Mouse (Mus musculus) yolk sac, embryonic 10.5 days (tissue): ENCODE data around the gene Rnf20.
"Not testable (repeated sequence)": the region's sequence is repeated elsewhere in the genome, so short reads cannot be mapped to it uniquely, and the experiment has no call there.

Experiments
- DNase-seq: peaks from one replicate; pipeline ENCODE4 v3.0.0-alpha.2; 2017; ENCODE audit warnings: low spot score

Rnf20 gene

GRCm38 (mm10) chr4:49631319-49632138 is at the start of gene Rnf20:
TSS of gene Rnf20 (plus strand) at chr4:49632006.
- DNase-seq: peak; percentile 96

DNA sequence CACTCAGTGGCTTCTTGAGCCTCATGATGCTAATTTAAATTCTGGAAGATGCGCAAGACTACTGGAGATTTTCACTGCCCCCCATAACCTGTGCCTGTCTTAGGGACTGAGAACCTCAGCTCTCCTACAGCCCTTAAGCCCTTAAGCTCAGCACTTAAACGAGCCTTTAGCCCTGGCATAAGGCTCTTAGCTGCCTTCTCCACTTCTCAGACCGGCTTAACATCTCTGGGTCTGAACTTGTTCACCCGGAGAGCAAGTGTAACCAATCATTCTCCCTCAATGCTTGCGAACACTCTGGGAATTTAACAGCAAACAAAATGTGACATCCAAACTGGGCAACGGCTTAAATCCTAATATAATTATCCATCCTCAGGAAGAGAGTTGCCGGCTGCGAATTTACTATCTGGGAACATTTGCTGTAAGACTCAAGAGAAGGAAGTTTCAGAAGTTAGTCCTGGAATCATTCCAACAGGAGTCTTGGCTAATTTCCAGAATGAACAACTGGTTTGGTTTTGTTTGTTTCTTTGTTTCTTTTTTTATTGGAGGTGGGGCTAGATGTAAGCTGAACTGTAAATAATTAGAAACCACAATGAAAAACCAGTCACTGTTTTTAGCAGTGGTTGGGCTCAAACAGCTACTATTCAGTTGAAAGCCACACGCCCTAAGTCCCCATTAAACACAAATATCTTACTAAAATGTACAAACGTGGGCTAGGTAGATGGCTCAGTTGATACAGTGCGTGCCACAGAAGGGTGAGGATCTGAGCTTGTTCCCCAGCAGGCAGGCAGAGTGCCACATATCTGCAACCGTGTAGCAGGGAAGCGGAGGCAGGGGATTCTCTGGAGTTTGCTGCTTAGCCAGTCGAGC is 47.6 kb upstream of the Rnf20 start:
- no peak for DNase-seq

DNA sequence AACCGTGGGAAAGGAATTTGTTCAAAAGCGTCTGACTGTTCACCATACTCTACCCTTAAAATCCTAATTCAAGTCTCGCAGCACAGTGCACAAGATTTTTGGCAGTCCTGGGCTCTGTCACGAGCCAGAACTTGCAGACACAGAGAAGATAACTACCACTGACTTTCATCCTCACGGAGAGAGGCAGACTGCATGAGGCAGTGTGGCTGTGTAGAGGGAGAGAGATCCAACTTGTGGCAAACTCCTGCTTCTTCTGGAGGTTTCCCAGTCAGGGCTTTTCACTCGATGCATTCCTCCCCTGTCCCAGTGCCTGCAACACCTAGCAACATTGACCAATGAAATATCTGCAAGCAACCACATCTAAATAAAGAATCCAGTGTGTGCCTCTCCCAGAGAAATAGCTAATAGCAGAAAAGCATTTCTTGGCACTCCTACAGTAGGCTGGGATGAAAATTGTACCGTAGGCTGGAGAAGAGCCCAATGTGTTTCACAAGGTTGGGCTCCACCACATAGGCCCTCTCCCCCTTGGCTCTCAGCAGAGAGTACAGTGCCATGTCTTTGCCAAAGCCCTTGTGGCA is 46.2 kb upstream of the Rnf20 start:
- DNase-seq: no peak

DNA sequence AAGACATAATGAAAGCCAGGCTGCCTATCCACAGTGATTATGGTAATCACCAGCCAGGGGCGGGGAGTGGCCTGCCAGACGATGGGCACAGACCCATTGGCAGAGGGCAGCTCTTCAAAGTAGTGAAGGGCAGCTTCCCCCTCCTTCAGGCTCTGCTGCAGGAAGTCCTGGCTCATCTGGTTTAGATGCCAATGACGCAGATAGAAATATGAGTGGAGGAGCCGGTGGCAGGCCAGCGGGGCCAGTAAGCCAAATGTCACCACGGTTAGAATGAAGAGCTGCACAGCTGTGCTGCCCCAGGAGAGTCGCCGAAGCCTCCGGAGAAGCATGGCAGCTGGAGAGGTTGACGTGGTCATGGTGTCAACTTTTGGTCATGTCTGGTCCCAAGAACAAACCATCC is 45.0 kb upstream of the Rnf20 start:
- DNase-seq: no peak

GRCm38 (mm10) chr4:49590152-49590551 is 41.7 kb upstream of the Rnf20 start:
- DNase-seq: no peak

GRCm38 (mm10) chr4:49596846-49597182 is 35.0 kb upstream of the Rnf20 start:
- DNase-seq: no peak

DNA sequence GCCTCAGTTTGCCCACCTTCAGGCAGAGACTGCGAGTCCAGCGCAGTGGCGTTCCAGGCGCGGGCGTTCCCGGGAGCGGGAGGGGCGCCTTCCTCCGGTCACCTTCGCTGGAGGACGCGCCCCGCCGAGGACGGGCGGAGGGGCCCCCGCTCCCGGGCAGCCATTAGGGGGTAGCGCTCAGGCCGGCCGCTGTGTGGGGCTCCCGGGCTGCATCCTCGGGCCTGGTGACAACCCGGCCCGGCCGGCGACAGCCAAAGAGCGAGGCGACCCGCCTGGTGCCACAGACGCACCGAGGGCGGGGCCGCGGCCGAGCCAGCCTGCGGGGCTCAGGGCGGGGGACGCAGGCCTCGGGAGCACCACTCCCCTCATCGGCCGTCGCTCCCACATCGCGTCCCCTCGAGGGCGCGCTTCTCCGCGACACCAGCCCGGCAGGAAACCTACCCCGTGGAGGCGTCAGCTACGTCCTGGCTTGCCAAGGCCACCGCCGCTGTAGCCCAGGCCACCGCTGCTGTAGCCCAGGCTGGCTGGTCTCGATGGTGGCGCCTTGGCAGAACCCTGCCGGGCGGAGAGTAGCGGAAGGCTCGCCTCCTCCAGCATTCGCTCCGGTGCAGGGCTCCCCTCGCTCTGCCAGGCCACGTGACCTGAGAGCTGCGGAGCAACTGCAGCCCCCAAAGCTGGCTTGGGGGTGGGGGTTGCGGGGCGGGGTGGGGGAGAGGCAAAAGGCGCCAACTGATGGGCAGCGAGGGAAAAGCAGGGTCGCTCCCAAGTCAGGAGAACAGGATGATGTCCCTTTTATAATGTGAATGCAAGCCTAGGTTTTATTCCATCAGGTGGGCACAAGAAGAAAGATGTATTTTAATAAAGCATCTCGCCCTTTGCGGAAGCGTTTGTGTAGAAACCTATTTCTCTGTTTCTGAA is 34.4 kb upstream of the Rnf20 start, which contains the start of gene Tmem246:
Tmem246 (minus strand) TSS at position 694 of the 918 bp plus-strand sequence.
- DNase-seq: peak; percentile 67

DNA sequence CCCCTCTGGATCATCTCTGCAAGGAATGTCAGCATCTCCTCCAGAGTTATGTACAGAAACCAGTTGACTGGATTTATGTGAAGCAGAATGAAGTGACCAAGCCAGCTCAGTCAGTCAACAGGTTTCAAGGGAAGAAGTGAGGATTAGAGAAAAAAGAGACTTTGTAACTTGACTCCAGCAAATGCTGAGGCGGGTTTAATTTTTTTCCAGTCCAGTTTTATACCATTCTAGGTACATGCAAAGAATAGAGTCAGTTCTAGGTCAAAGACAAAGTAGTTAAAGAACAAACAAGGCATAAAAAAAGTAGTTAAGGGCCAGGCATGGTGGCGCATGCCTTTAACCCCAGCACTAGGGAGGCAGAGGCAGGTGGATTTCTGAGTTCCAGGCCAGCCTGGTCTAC is 28.6 kb upstream of the Rnf20 start:
- DNase-seq: no peak

DNA sequence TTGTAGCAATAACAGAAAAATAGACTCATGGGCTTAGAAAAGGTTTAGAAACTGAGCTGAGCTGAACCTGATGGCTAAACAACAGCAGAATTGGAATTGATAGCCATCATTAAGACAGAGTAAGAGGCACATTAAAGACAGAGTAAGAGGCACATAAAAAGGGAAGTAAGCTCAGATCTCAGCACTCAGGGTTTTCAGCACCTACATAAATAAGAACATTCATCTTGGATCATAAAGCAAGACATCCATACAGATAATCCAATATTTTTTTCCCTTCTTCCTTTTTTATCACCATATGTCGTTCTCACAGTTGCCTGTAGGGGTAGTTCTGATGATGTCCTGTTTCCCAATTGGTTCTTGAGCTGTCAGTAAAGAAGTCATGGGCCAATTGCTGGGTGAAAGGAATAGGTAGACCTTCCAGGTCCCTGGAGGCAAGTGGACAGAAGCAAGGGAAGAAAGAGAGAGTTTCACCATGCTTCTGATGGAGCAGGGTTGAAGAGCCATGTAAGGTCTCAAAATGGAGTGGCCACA is 27.7 kb upstream of the Rnf20 start:
- no peak for DNase-seq

DNA sequence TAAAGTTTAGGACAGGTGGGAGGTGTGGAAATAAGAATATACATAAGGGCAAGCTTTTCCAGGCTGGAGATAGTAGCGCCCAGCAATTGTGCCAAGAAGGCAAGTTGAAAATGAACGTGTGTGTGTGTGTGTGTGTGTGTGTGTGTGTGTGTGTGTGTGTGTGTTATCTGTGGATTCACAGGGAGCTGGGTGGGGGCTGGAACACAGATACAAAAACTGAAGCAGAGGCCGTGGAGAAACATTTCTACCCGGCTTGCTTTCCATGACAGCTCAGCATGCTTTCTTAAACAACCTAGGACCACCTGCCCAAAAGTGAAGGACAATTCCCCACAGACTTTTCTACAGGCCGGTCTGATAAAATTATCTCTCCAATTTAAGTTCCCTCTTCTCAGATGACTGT is 27.2 kb upstream of the Rnf20 start:
- DNase-seq: no peak

- no peak for DNase-seq
Observed at GRCm38 (mm10) chr4:49605459-49605858, 26.3 kb upstream of the Rnf20 start.

DNA sequence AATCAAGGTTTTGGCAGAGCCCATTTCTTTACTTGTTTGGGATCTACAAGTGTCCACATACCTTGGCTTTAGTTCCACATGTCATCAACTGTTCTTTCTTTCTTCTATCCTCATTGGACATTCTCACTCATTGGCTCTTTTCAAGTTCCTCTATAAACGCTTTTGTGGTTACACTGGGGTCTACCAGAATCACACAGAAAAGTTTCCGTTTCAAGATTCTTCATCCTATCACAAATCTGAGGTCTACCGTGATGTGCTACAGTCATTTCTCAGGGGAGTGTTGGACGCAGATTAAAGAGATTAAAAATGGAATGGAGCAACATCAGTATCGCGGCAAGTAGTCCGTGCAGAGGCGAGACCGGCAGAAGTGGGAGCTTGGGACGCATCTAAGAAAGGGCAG is 14.9 kb upstream of the Rnf20 start:
- DNase-seq: no peak

DNA sequence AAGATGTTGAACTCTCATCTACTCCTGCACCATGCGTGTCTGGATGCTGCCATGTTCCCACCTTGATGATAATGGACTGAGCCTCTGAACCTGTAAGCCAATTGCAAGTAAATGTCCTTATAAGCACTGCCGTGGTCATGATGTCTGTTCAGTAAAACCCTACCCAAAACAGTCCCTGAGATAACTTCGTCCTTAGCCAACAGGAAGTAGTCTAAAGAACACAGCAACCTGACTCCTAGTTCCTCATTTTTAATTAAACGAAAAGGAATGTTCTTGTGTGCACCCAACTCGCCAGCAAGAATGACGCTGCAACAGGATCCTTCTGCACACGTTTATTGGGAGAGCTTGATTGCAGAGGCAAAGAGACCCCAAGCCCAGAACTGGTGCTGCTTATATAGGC is 11.9 kb upstream of the Rnf20 start:
- not testable (repeated sequence) for DNase-seq

DNA sequence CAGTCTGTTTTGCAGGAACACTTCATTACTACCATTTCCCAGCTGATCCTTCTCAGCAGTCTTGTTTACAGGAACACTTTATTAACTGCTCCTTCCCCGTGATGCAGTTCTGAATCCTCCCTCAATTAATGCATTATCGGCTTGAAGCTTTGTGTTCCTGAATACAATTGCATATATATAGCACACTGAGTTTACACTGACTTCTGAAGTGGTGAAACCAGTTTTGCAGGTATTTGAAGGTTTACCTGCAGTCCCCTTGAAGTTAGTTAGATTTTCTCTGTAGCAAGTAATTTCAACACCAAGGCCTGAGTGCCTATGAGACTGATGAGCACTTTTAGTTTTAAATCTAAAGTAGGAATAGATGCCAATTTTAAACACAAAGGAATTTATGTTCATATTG is 9.5 kb upstream of the Rnf20 start:
- no peak for DNase-seq

GRCm38 (mm10) chr4:49623916-49624315 is 7.9 kb upstream of the Rnf20 start:
- no peak for DNase-seq

GRCm38 (mm10) chr4:49624969-49625368 is 6.8 kb upstream of the Rnf20 start:
- not testable (repeated sequence) for DNase-seq

DNA sequence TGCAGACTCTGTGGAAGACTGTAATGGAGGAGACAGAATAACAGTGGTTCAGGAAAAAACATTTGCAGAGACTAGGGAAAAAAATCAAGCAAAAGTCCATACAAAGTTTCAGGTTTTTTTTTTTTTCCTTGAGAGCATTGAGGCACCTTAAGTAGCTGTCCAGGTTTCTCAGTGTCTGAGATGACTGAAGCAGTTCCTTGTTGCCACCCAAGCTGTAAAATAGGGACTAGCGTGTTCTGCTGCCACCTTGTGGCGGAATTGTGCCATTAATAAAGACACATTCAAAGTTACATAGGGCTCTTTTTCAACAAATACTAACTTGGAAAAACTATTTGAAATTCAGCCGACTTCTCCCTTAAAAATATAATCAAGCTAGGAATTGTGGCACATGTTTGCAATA is 4.8 kb upstream of the Rnf20 start:
- DNase-seq: peak; percentile 54

GRCm38 (mm10) chr4:49628941-49629340 is 2.9 kb upstream of the Rnf20 start:
- peak; percentile 56 for DNase-seq

DNA sequence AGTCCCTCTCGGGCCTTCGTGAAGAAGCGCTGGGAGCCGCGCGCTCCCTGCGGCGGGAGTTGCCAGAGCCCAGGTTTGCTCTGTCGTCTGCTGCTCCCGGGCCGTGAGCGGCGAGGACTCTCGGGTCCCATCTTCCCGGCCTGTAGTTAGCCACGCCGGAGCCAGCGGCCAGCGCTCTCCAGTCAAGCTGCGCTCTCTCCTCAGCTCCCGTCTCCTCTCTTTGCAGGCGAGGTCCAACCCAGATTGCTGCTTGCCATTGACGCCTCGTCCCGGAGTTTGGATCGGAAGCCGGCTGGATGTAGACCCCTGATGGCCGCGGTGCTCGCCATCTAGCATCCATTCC is 304 bp downstream of the Rnf20 start:
- DNase-seq: no peak

DNA sequence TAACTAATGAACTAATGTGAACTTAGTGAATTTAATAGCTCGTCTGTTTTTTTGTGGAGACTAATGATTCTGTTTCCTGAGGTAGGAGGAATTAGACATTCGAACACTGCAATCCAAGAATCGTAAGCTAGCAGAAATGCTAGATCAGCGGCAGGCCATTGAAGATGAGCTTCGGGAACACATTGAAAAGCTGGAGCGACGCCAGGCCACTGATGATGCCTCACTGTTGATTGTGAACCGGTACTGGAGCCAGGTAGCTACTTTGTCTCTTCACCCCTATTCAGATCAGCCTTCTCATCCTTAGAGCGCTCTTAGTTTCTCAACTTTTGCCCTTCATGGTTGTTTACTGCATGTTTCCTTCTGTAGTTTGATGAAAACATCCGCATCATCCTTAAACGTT is 6.0 kb downstream of the Rnf20 start:
- DNase-seq: no peak

DNA sequence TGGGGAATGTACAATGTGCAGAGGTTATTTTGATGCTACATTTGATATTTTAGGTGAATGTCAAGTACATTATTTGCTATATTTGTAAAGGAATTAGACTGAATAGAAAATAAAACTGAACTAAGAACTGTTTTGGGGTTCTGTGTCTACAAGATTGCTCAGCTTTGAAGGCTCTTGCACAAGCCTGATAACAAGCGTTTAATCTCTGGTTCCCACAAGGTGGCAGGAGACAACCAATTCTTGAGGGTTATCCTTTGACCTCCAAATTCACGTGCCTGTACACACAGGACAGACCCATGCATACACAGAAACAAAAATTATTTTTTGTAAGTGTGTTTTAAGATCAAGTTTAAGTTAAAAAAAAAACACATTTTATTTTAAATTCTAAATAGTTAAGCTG is 8.1 kb downstream of the Rnf20 start:
- no peak for DNase-seq

- DNase-seq: no peak
Observed at GRCm38 (mm10) chr4:49659421-49659820, 27.6 kb downstream of the Rnf20 start.
